Mouse (Mus musculus) kidney, embryonic 16.5 days (tissue): ENCODE data around the gene AU040320. TPM values are rescaled to one million over a fixed set of nuclear protein-coding genes. Genes with fewer than 3 reads are reported as not detected.

ENCODE experiments used
- ATAC-seq: fragments of 200-750 bp; cut with Nextera tagmentation; 2 replicates; pipeline ENCODE4 v1.8.0; 2017; ENCODE audit warnings: moderate TSS enrichment; ENCODE audit not compliant: low FRiP score, low TSS enrichment
- H3K27ac ChIP-seq: fragments of 300-500 bp; sonication (generic); 2 replicates; pipeline ENCODE4 v1.5.1; 2014; ENCODE audit warnings: low read length
- H3K27me3 ChIP-seq: fragments of 300-500 bp; sonication (generic); 2 replicates; pipeline ENCODE4 v1.6.1; 2014; ENCODE audit warnings: low read length, control low read depth, mixed read lengths; ENCODE audit not compliant: insufficient read depth
- H3K36me3 ChIP-seq: fragments of 300-500 bp; sonication (generic); 2 replicates; pipeline ENCODE4 v1.6.1; 2014; ENCODE audit warnings: low read length, control low read depth, mixed read lengths; ENCODE audit not compliant: insufficient read depth
- H3K4me1 ChIP-seq: fragments of 300-500 bp; sonication (generic); 2 replicates; pipeline ENCODE4 v1.6.1; 2014; ENCODE audit warnings: low read length, control low read depth, mixed read lengths; ENCODE audit not compliant: insufficient read depth
- H3K4me2 ChIP-seq: fragments of 300-500 bp; sonication (generic); replicated peaks from 2 replicates; pipeline ENCODE4 v1.6.1; 2014; ENCODE audit warnings: low read depth, low read length
- H3K4me3 ChIP-seq: fragments of 300-500 bp; sonication (generic); 2 replicates; pipeline ENCODE4 v1.5.1; 2014; ENCODE audit warnings: mild to moderate bottlenecking, low read length
- H3K9ac ChIP-seq: fragments of 300-500 bp; sonication (generic); replicated peaks from 2 replicates; pipeline ENCODE4 v1.6.1; 2014; ENCODE audit warnings: low read length
- H3K9me3 ChIP-seq: fragments of 300-500 bp; sonication (generic); 2 replicates; pipeline ENCODE4 v1.6.1; 2016; ENCODE audit warnings: low read length, control low read depth
- WGBS: fragments of 180-500 bp; shearing (Covaris S2); extraction: QIAGEN DNeasy Blood & Tissue Kit; methylation state at CpG from one replicate; pipeline ENCODE4 v1.1.7; 2014; 5-methylcytosine and 5-hydroxymethylcytosine counted together
- polyA plus RNA-seq: library from polyadenylated mRNA; unstranded; fragments of >200 nt; fragmentation: Nextera tagmentation; extraction: Ambion mirVana; gene quantifications from 2 replicates; pipeline ENCODE4 v1.2.1, GENCODE M21; 2015

The AU040320 gene
- polyA plus RNA-seq, 1 experiment from 2014 or later = 25.4 TPM

GRCm38 (mm10) chr4:126842911-126843310 is 89.6 kb downstream of the AU040320 start:
- WGBS = 42% methylated on average over 3 of the region's 3 CpGs
- no peaks in the 10 kb centered on the region for H3K9me3 ChIP-seq
- no peak for ATAC-seq

GRCm38 (mm10) chr4:126845664-126846063 is 92.3 kb downstream of the AU040320 start:
- no peak for ATAC-seq
- H3K4me1 ChIP-seq = peaks cover 3% of the 10 kb centered on the region; the same call in 1 of the 2 replicates
- H3K4me2 ChIP-seq = no peak overlapping the region
- peaks cover 25% of the 10 kb centered on the region for H3K36me3 ChIP-seq
- no peak overlapping the region for H3K27ac ChIP-seq
- WGBS = 84% methylated on average over 4 of the region's 4 CpGs
- no peaks in the 10 kb centered on the region for H3K9me3 ChIP-seq
- no peak overlapping the region for H3K4me3 ChIP-seq
- H3K27me3 ChIP-seq = no peaks in the 10 kb centered on the region
- H3K9ac ChIP-seq = no peak overlapping the region

More at GRCm38 (mm10) chr4:126842911-126843310, 89.6 kb downstream of the AU040320 start:
- no peaks in the 10 kb centered on the region for H3K4me1 ChIP-seq
- no peak overlapping the region for H3K9ac ChIP-seq
- no peak overlapping the region for H3K4me2 ChIP-seq
- no peak overlapping the region for H3K27ac ChIP-seq
- peaks cover 21% of the 10 kb centered on the region for H3K36me3 ChIP-seq
- no peaks in the 10 kb centered on the region for H3K27me3 ChIP-seq
- no peak overlapping the region for H3K4me3 ChIP-seq

- peaks cover 17% of the 10 kb centered on the region for H3K36me3 ChIP-seq
These were observed 93.6 kb downstream of the AU040320 start for GRCm38 (mm10) chr4:126846971-126847370.

GRCm38 (mm10) chr4:126850019-126850777 is 96.9 kb downstream of the AU040320 start:
- Histone ChIP-seq H3K36me3 (peaks cover 22% of the 10 kb centered on the region), H3K27ac (peak overlapping the region; percentile 52; the same call in 1 of the 2 replicates)
- 42% methylated on average over 7 of the region's 7 CpGs for WGBS

More at GRCm38 (mm10) chr4:126846971-126847370, 93.6 kb downstream of the AU040320 start:
- ATAC-seq = no peak
- Histone ChIP-seq H3K27me3 (no peaks in the 10 kb centered on the region), H3K27ac (no peak overlapping the region), H3K4me3 (no peak overlapping the region), H3K4me2 (no peak overlapping the region), H3K4me1 (peaks cover 7% of the 10 kb centered on the region; the same call in 1 of the 2 replicates), H3K9me3 (no peaks in the 10 kb centered on the region), H3K9ac (no peak overlapping the region)
- WGBS = 40% methylated on average over 7 of the region's 7 CpGs

GRCm38 (mm10) chr4:126850778-126851080 is 97.4 kb downstream of the AU040320 start:
- Histone ChIP-seq H3K27ac (peak overlapping the region; percentile 52; the same call in 1 of the 2 replicates), H3K4me1 (peaks cover 7% of the 10 kb centered on the region; the same call in 1 of the 2 replicates), H3K4me2 (no peak overlapping the region), H3K36me3 (peaks cover 22% of the 10 kb centered on the region), H3K4me3 (no peak overlapping the region), H3K9me3 (no peaks in the 10 kb centered on the region), H3K9ac (no peak overlapping the region), H3K27me3 (no peaks in the 10 kb centered on the region)
- WGBS = 29% methylated on average over 4 of the region's 4 CpGs
- ATAC-seq = no peak

More at GRCm38 (mm10) chr4:126850019-126850777, 96.9 kb downstream of the AU040320 start:
- Histone ChIP-seq H3K4me3 (no peak overlapping the region), H3K9me3 (no peaks in the 10 kb centered on the region), H3K4me1 (peaks cover 7% of the 10 kb centered on the region; the same call in 1 of the 2 replicates), H3K27me3 (no peaks in the 10 kb centered on the region), H3K4me2 (no peak overlapping the region), H3K9ac (no peak overlapping the region)
- ATAC-seq = no peak

GRCm38 (mm10) chr4:126852971-126853370 is 99.6 kb downstream of the AU040320 start:
- Histone ChIP-seq H3K4me2 (no peak overlapping the region), H3K27me3 (no peaks in the 10 kb centered on the region), H3K4me1 (peaks cover 7% of the 10 kb centered on the region; the same call in 1 of the 2 replicates), H3K36me3 (peaks cover 20% of the 10 kb centered on the region), H3K4me3 (no peak overlapping the region), H3K27ac (no peak overlapping the region), H3K9ac (no peak overlapping the region), H3K9me3 (no peaks in the 10 kb centered on the region)
- ATAC-seq = no peak
- 64% methylated on average over 11 of the region's 11 CpGs for WGBS

GRCm38 (mm10) chr4:126860268-126860986 is 107.1 kb downstream of the AU040320 start:
- ATAC-seq = 0 out of 2 replicates have a peak, but pooled peaks have one; percentile 6

GRCm38 (mm10) chr4:126861514-126862266 is 108.3 kb downstream of the AU040320 start:
- Histone ChIP-seq H3K27ac (no peak overlapping the region), H3K4me3 (no peak overlapping the region), H3K4me2 (no peak overlapping the region), H3K36me3 (peaks cover 21% of the 10 kb centered on the region; the same call in 1 of the 2 replicates), H3K9ac (no peak overlapping the region), H3K4me1 (no peaks in the 10 kb centered on the region), H3K27me3 (no peaks in the 10 kb centered on the region), H3K9me3 (no peaks in the 10 kb centered on the region)
- 81% methylated on average over 11 of the region's 11 CpGs for WGBS
- ATAC-seq = no peak

More at GRCm38 (mm10) chr4:126860268-126860986, 107.1 kb downstream of the AU040320 start:
- no peak overlapping the region for H3K9ac ChIP-seq
- no peaks in the 10 kb centered on the region for H3K4me1 ChIP-seq
- no peaks in the 10 kb centered on the region for H3K27me3 ChIP-seq
- H3K4me2 ChIP-seq = no peak overlapping the region
- H3K36me3 ChIP-seq = peaks cover 22% of the 10 kb centered on the region
- no peak overlapping the region for H3K27ac ChIP-seq
- no peaks in the 10 kb centered on the region for H3K9me3 ChIP-seq
- H3K4me3 ChIP-seq = no peak overlapping the region
- WGBS = 91% methylated on average over 9 of the region's 9 CpGs

GRCm38 (mm10) chr4:126868699-126869098 is 115.4 kb downstream of the AU040320 start:
- H3K4me3 ChIP-seq = no peak overlapping the region
- no peak overlapping the region for H3K9ac ChIP-seq
- no peaks in the 10 kb centered on the region for H3K4me1 ChIP-seq
- 93% methylated on average over 12 of the region's 12 CpGs for WGBS
- H3K36me3 ChIP-seq = peaks cover 27% of the 10 kb centered on the region
- no peak for ATAC-seq
- no peaks in the 10 kb centered on the region for H3K9me3 ChIP-seq
- H3K27me3 ChIP-seq = no peaks in the 10 kb centered on the region
- no peak overlapping the region for H3K4me2 ChIP-seq
- H3K27ac ChIP-seq = no peak overlapping the region
